Mouse (Mus musculus): ENCODE results near the gene Shisa9.
A peak's percentile ranks its signal among the peaks of the same experiment; 100 is the strongest.

The Shisa9 gene

DNA sequence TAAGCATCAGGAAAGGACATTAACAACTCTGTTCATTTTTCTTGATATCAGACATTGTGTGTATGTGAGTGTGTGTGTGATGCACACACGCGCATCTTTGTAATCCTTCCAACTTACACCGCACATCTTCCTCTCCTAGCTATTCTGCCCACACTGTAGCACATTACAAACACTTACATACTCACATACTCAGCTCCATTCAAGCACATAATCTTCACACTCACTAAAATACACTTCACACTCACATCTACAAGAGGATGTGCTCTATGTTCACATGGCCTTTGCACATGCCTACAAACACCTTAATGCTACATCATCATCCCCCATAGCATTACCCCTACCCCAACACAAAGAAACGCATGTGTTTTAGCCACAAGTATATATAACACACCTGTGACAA is 212.9 kb downstream of the Shisa9 start:
- no peak for DNase-seq (ENCODE audit: low read depth, low spot score)

GRCm38 (mm10) chr16:12197611-12198010 is 213.7 kb downstream of the Shisa9 start:
- DNase-seq (ENCODE audit: low read depth, low spot score): no peak

GRCm38 (mm10) chr16:12201216-12201615 is 217.3 kb downstream of the Shisa9 start:
- DNase-seq (ENCODE audit: low read depth, low spot score): peak; percentile 25

DNA sequence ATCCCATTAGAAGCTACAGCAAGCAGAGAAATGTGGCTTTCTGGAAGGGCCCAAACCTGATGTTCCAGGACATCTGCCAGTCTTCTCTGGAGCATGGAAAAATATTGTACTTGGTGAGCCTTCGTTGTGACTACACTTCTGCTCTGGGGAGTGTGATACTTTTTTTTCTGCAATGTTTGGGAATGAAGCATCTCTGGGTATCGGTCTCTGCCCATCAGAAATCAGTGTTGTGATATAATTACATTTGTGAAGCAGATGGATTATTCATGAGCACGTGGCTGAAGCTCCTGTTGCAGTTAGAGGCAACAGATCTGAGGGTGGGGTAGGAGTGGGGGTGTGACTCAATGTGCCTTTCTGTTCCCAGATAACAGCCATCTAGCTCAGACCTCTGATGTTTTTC is 218.2 kb downstream of the Shisa9 start:
- DNase-seq (ENCODE audit: low read depth, low spot score): no peak

GRCm38 (mm10) chr16:12203055-12203454 is 219.1 kb downstream of the Shisa9 start:
- no peak for DNase-seq (ENCODE audit: low read depth, low spot score)

DNA sequence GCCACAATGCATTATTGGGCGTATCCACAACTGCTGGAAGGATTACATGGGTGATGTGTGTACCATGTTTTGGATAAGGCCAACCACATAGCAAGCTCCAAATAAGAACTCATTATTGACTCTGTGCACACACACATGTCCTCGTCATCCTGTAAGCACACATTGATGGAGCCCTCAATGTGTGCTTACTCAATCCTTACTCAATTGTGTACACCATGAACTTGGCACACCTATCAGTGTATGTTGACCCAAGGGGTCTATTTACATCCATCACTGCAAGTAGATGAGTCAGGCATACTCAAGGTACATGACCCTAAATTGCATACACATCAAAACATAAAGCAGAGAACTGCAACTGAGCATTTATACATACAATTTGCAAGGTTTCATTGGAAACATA is 220.5 kb downstream of the Shisa9 start:
- no peak for DNase-seq (ENCODE audit: low read depth, low spot score)

DNA sequence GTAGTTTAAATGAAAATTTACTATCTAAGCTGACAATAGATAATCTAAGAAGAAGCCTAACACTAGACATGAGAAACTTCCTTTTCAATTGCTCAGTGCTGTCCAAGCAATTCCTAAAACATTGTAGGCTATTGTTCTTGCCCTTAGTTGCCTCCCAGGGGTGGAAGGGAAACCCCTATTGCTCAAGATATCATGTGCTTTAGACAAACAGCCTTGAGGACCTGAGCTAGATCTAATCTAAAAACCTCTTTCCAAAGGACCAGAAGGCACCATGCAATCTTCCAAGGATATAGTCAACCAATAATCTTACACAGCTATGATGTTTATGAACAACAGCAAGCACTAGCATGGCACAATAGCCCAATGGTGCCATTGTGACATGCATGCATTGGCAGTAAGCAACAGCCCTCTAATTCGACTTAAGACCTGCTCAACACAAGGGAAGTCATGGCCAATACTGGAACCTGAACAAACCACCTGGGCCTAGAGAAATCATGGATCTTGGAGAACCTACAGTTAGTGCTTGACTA is 222.6 kb downstream of the Shisa9 start:
- DNase-seq (ENCODE audit: low read depth, low spot score): no peak

- no peak for DNase-seq (ENCODE audit: low read depth, low spot score)
These were observed 223.0 kb downstream of the Shisa9 start for GRCm38 (mm10) chr16:12206951-12207350.

GRCm38 (mm10) chr16:12209355-12209754 is 225.4 kb downstream of the Shisa9 start:
- no peak for DNase-seq (ENCODE audit: low read depth, low spot score)

DNA sequence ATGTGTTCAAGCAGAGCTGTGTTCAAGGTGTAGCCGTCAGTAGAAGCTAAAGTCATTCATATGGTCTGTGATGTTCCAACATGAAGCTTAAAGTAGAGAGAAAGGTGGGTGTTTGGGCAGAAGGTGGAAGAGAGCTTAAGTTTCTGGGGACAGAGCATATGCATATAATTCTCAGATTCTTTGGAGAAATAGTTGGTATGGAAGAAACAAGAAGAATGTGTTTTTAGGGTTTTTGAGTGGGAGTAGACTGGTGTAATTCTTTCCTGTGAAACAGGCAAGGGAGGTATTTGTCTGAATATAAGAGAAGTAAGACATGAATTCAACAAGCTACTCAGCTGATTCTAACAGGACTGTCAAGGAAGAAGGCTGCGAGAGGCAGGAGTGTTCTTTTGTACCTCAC is 225.9 kb downstream of the Shisa9 start:
- no peak for DNase-seq (ENCODE audit: low read depth, low spot score)

DNA sequence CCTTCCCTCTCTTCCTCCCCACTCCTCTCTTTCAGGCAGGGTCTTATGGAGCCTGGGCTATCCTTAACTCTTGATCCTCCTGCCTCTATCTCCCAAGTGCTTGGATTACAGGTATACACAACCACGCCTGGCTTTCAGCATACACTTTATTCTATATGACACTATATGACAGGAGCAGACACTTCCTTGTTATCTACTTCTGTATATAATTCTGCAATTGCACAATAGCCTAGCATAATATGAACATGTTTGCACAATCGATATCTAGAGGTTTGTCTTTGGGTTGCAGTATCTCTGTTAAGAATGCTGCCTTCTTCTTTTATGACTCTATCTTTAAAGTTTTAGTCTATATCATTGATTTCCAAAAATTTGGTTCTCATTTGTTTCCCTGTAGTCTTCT is 230.1 kb downstream of the Shisa9 start:
- DNase-seq (ENCODE audit: low read depth, low spot score): no peak

GRCm38 (mm10) chr16:12217289-12218150 is 233.6 kb downstream of the Shisa9 start:
- no peak for DNase-seq (ENCODE audit: low read depth, low spot score)

DNA sequence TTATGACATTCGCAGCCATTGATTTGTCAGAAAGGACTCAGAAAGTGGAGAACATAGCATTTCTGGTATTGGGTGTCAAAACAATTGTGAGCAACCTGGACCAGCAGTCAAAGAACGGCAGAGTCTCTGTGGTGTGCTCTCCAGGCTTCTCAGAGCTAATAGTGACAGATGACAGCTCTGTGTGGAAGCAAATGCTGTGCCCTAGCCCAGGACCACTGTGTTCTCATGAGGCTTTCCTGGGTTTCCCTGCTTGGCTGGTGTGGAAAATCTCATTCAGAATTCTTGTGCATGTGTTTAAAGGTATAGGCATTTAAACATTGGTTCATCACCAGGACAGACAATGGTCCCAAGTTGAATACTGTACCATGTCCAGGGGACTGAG is 234.2 kb downstream of the Shisa9 start:
- DNase-seq (ENCODE audit: low read depth, low spot score): no peak

DNA sequence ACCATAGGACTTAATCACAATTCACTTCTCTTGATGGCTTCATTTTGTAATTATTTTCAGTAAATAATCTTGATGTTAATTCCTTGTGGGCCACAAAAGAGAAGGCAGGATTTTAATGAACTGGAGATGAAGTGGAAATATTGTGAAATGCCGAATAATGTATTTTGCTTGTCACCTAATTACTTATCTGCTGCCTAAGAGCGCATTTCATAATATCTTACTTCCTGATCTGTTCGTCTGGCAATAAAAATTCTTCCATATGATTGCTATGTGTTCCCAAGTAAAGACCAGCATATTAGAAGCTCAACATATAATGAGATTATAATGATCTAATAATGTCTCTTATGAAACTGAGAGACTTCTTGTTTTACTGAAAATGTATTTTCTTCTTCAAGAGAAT is 235.9 kb downstream of the Shisa9 start:
- DNase-seq (ENCODE audit: low read depth, low spot score): no peak

DNA sequence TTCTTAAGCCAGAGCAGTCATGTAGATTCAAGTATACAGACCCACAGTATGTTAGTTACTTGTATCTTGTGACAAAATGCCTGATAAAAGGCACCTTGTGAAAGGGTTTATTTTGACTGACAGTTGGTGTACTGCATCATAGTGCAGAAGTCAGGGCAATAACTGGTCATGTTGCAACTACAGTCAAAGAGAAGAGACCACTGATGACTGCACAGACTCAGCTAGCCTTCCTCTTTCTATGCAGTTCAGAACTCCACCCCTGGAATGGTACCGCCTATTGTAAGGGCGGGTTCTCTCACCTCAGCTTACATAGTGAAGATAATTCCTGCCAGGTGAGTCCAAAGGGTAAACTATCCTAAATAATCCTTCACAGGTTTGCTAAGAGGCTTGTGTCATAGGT is 239.6 kb downstream of the Shisa9 start:
- no peak for DNase-seq (ENCODE audit: low read depth, low spot score)

DNA sequence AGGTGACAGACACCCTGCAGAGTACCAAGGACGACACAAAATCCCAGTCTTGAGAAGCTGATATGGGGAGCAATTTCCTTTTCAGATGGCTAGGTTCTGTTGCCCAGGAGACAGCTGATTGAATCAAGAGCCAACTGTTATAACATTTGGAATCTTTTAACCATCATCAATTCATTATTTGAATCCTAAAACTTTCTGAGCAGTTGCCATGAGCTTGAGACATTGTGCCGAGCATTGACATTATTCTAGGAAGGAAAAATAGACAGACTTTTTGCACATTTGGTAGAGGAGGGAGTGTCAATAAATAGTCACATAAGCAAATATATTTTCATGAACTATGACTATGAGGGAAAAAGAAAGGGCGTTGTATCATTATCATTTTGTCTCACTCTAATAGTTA is 243.0 kb downstream of the Shisa9 start:
- no peak for DNase-seq (ENCODE audit: low read depth, low spot score)

- no peak for DNase-seq (ENCODE audit: low read depth, low spot score)
These were observed 249.4 kb downstream of the Shisa9 start for GRCm38 (mm10) chr16:12233288-12233687.

DNA sequence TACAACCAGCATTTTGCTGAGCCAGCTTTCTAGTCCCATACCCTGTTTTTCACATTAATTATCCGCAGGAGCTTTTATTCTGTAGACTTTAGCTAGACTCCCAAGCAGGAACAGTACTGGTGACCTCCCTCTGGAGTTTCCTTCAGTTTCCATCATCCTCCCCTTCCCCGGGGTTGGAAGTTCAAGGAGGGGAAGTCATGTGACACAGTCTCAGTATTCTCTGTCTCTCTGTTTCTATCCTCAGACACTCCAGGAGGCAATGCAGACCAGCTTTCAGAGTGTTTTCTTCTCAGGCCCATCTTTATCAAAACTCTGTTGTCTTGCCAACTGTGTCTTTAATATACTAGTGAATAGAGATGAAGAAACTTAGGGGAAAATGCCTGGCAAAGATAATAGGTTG is 250.4 kb downstream of the Shisa9 start:
- DNase-seq (ENCODE audit: low read depth, low spot score): no peak

GRCm38 (mm10) chr16:12238611-12239010 is 254.7 kb downstream of the Shisa9 start:
- DNase-seq (ENCODE audit: low read depth, low spot score): no peak

GRCm38 (mm10) chr16:12259361-12259760 is 275.4 kb downstream of the Shisa9 start:
- DNase-seq (ENCODE audit: low read depth, low spot score): no peak

GRCm38 (mm10) chr16:12265828-12266227 is 281.9 kb downstream of the Shisa9 start:
- no peak for DNase-seq (ENCODE audit: low read depth, low spot score)

DNA sequence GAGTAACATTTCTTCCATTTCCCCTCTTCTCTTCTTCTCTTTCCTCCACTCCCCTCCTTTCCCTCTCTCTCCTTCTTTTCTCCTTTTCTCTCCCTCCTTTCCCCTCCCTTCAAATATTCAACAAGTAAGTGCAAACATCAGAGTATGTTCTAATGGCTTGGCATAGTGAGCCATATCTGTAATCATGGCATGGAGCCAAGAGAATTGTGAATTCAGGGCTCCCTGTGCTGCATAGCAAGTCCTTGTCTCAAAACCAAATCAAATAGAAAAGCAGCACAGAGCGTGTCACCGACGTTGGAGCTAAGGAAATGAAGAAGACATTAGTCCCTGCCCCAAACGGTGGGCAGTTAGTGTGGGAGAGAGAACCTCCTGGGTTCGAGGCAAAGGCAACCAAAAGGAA is 316.6 kb downstream of the Shisa9 start:
- DNase-seq (ENCODE audit: low read depth, low spot score): no peak

GRCm38 (mm10) chr16:12303420-12303819 is 319.5 kb downstream of the Shisa9 start:
- DNase-seq (ENCODE audit: low read depth, low spot score): no peak
